Mouse (Mus musculus) brain, adult 2 months (tissue): Measurements from ENCODE around the gene Abcc10.
A peak's percentile ranks its signal among the peaks of the same experiment; 100 is the strongest.

Experiments used
- DNase-seq: peaks from one replicate; pipeline ENCODE4 v3.0.0; 2011; ENCODE audit warnings: low read depth, low spot score

The Abcc10 gene

DNA sequence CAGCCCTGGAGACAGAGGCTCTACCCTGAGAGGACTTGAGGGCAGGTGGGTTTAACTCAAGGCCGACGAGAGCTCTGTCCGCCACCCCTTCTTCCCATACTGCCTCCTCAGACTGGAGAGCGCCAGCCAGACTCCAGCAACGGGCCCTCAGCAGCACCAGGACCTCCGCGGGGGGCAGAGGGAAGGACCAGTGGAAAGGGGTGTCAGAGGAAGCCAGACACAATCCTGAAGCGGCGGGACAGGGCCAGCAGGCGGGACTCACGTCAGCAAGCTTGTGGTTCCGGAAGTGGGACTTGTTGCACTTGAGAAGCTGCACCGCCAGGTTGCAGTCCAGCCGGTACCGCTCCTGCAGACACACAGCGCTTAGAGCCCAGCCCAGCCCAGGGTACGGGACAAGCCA is 68.5 kb downstream of the Abcc10 start:
- no peak for DNase-seq

DNA sequence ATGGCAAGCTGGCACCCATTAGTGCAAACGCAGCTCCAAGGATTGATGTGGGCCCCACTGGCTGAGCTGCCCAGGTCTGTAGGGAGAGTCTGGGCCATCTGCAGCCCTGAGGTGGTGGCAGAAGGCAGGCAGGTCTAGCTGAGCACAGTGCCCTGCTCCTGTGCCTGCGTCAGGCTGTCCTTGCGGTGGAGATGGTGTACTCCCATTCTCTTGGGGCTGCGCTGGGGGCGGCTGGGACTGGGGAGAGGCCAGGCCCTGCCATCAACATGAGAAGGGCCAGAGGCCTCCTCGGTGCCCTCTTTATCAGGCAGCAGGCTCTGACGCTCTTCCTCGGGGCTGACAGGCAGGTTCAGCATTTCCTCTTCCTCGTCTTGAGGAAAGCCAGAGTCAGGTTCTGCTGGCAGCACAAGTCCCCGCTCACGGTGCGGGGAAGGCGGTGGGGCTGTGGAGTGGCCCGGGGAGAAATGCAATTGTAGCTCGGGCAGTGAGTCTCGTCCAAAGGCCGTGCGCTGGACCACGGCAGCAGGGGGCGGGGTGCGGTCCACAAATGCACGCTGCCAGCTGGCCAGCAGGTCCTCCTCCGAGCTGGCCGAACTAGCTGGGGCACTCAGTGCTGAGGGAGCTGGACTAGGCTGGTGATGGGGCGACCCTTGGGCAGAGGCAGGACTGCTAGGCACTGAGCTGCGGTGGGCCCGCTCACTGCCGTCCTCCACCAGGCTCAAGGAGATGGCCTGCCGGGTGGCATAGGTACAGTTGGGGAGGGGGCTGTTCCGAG is 69.7 kb downstream of the Abcc10 start:
- DNase-seq = no peak

- no peak for DNase-seq
These were observed 73.0 kb downstream of the Abcc10 start for GRCm38 (mm10) chr17:46255147-46255546.

DNA sequence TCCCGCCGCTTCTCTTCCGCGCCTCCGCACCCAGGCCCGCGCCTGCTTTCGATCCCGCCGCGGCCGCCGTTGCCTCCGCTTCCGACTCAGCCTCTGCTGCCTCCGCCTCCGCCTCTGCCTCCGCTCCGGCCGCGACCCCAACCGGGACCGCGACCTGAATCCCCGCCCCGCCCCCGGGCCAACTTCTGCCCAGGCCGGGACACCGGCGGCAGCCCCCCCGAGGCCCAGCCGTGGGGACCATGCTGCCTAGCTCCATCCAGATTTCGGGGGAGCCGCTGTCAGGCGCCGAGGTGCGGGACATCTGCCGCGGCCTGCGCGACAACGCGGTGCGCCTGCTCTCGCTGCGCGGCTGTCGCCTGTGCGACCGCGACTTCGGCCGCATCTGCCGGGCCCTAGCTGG is 74.0 kb downstream of the Abcc10 start:
- peak; percentile 50 for DNase-seq

DNA sequence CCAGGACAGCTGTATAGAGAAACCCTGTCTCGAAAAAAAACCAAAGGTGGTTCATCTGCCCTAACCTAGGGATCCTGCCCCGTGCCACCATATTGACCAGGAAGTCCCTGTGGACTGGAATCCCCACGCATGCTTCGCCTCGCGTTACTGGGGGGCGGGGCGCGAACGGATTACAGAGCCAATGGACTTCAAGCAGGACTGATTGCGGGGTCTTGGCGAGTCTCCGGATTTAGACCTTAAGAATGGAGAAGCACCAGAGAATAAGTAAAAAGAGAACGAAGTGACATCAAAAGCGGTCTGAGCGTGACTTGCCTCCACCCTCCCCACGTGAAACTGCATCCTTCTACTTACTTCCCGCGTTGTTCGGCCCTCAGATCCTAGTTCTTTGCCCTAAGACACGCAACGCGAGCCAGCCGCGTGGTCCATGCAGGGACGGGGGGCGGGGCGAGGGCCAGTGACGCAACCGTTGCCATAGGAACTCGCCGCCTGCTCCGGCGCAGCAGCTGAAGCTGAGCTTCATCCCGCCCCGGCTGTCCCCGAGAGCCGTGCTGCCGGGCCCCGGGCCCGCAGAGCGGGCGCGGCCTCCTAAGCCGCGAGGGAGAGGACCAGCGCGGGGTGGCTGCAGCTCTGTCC is 74.6 kb downstream of the Abcc10 start, which contains the start of gene Lrrc73:
Gene Lrrc73 (plus strand): TSS at position 80 of the 633 bp plus-strand sequence.
- DNase-seq = peak; percentile 95
